Mouse (Mus musculus) layer of hippocampus, adult 8-10 months (tissue): Measurements from ENCODE around the gene Ak8. TPM values are rescaled to one million over a fixed set of nuclear protein-coding genes. Genes with fewer than 3 reads are reported as not detected.

Experiments
- DNase-seq, 2 experiments: peaks; one replicate each; pipeline ENCODE4 v3.0.0; 2022; ENCODE audit warnings: low spot score in 2 of 2
- total RNA-seq, 4 experiments: library from RNA; stranded (reverse); gene quantifications; 2 replicates each; pipeline ENCODE4 v1.2.4; 2022

Gene Ak8
- total RNA-seq, 4 experiments from 2014 or later: 0.82 to 2.4 (median 1.8) TPM

DNA sequence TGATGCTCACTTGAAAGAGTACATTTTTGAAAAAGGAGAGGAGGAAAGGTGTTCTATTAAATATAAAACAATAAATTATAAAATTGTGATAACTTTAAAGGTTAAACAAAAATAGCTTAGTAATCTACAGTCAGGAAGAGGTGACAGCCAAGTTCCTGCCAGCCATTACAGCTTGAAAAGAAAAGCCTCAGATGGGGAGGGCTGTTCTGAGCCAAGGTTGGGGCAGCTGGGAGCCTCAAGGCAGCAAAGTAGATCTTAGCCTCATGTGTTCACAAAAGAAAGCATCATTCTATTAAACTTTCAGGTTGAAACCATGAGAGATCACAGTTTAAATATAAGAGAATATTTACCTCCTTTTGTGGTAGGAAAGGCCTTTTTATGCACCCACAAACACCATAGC, 30.7 kb downstream of the Ak8 start:
- DNase-seq: no peak

DNA sequence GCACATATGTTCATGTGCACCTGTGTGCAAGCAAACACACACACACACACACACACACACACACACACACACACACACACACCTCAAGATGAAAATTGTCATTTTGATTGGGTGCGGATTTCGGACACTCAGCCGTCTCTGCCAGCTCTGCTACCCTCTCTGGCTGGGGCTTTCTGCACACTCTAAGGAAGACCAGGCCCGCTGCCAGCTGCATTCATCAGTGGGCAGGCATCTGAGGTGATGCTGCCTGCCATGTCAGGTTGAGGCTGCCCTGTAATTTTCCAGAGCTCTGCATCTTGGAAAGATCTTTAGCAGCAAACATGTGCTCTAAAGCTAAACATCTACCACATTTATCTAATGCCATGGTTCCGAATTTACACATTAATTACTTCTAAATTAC, 37.1 kb downstream of the Ak8 start:
- no peak for DNase-seq

DNA sequence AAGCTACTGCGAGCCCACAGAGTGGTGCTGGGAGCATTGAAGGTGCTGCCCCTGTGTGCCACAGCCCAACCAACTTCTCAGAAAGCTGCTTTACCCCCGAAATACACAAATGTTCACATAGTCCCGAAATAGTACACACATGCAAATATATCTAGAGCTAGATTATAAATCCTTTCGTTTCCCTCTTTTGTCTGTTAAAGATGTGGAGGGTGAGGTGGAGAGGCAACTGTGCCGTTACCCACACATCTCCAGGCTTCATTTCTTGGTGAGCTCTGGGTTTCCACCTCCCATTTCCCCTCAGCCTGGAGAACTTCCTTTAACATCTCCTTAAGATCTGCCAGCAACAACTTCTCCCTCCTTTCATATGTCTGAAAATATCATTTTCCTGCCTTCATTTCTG, 40.2 kb downstream of the Ak8 start:
- DNase-seq: no peak

- DNase-seq: no peak
Measured at GRCm38 (mm10) chr2:28742701-28743100, 42.7 kb downstream of the Ak8 start.

DNA sequence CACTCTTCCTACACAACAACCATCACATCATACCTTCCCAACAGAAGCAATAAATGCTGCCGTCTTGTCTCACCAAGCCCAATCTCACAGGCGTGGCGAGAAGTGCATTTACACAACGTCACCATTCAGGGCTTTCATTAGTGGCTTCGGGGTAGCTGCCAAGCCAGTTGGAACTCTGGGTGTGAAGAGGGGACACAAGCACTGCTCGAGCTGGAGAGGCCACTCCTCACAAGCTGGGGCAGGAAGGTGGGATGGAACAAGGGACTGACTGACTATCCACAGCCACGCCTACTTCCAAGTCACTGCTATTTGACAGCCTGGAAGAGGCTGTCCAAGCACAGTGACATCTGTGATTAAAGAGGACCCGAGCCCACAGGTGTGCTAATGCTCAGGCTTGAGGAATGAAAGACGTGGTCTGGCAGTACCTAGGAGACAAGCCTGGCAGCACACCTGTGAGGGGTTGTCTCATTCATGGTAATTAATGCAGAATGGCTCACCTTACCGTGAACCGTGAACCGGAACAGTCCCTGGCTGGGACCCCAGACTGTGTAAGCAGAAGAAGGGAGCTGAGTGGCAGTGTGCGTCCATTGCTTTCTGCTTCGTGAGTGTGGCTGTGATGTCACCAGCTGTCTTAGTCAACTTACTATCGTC, 46.8 kb downstream of the Ak8 start:
- DNase-seq: no peak

DNA sequence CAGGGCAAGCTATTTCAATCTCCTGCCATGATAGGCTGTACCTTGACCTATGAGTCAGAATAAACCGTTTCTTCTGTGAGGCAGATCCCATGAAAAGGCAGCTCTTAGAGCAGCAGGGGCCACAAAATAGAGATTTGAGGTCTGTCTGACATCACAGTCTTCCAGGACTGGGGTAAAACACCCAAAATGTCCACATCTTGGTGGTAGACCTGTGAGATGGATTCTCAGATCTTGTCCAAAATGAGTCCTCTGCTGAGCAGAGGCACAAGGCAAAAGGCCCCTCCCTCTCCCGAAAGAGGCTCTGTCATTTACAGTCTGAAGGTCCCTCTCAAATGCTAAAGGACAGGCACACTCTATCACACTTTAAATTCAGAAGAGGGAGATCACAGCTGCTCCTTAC, 47.7 kb downstream of the Ak8 start:
- DNase-seq: no peak

DNA sequence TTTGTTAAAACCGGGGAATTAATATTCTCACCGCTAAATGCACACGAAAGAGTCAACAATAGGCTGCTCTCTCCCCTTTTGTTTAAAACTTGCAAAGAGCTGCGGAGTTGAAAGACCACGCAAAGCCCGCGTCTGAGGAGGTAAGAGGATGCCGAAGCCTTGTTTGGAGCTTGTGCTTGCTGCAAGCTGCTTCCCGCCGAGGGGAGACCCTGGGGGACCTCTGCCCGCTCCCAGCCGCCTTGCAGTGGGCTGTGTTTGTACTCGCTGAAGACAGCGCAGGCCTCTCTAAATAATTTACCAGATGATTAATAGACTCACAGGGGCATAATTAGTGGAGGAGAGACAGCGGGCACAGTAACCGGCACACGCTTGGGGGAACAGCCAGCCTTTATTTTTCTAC, 51.2 kb downstream of the Ak8 start:
- no peak for DNase-seq

DNA sequence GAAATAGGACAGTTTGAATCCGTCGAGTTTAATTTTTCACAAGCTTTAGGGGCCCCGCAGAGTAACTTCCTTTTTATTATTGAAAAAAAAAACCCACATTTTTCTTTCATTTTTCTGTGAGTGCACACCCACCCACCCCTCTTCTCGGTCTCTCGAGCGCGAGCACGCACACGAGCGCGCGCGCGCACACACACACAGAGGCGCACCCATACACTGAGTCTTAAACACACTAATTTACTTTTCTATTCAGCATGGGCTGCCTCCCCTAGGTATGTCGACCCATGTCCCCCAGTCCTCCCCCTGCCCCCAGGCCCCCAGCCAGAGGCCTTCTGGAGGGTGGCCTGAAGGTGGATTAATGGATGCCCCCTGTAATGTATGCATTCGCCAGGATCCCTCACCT, 51.7 kb downstream of the Ak8 start:
- DNase-seq: no peak

DNA sequence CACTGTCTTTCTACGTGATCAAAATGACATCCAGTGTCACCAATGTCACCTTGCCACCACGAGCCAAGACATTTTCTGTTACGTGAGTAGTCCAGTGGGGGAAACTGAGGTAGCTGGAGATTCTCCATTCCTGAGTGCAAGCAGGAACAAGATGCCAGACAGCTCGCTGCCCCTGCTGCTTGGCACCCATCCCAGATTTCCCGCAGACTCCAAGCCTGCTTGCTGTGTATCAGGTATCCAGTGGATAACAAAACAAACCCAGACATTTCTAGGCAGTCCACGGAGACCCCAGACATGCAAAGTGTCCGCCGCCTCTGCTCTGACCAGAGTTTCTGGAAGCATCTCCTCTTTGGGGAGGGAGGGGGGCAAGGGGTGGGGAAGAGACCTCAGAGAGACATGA, 52.4 kb downstream of the Ak8 start:
- no peak for DNase-seq

DNA sequence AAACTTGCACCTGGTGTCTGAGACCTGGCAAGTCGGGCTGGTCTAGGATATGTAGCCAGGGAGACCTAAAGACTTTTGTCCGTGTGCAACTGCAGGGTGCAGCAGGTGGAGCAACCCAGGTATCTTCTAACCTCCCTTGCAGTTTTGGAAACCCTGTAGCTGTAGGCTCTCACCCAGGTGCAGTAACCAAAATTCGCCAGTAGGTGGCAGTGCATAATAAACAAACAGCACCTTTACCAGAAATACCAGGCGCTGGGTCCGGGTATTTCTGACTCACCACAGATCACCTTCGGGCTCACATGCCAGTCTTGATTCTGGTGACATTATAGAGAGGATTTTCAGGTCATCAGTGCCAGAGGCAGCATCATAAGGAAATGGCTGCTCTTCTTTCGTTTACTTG, 55.5 kb downstream of the Ak8 start:
- peak; percentile 55 to 87 for DNase-seq

GRCm38 (mm10) chr2:28756201-28756600, 56.2 kb downstream of the Ak8 start:
- peak in 1 of 2 experiments; percentile 21 for DNase-seq

DNA sequence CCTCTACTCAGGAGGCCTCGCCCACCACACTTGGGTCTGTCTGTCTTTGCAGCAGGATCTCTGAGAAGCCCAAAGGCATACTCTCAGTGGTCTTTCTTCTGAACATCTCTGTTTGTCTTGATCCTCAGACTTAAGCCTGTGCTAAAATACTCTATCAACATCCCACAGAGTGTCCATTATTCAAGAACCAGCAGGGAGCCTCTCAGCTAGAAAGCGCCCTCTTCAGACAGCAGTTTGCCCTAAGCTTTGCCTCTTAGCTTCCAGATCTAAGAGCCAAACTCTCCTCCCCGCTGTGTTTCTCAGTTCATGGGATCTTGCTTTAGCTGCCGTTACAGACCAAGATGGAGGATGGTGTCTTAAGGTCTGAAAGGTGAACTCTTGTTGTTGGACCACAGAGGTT, 59.5 kb downstream of the Ak8 start:
- no peak for DNase-seq

DNA sequence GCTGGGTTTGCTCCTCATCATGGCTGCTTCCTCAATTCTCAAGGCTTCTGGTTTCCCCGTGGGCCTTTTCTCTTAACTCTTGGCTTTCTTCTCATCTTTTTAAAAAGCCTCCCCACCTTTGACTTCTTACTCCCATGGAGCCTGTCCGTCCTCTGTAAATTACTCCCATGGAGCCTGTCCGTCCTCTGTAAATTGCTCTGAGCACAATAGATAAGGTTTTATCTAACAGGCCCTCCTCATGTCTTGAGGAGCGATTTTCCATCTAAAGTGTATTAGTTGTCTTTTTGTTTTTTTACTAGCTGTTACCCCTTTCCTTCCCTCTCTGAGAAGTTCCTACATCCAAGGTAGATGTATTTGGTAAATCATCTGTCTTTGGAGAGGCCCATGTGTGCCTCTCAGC, 66.6 kb downstream of the Ak8 start:
- no peak for DNase-seq

DNA sequence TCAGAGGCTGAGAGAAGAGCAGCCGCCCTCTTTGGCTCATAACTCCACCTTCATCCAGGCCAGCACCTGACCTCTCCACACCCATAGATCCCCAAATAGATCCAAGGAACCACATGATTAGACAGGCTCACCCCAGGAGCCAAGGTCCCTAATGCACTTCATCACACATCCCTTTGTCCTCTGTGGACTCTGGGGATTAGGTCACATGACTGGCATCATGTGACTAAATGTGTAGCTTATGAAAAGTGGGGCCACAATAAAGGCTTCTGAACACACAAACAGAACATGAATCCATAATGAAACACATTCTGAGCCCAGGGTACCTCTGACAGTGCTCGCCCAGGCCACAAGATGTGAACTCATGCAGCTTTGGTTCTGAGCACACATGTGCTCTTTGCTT, 67.1 kb downstream of the Ak8 start:
- DNase-seq: no peak

- DNase-seq: no peak
Measured at GRCm38 (mm10) chr2:28770697-28771096, 70.7 kb downstream of the Ak8 start.

GRCm38 (mm10) chr2:28774073-28774472, 74.1 kb downstream of the Ak8 start:
- DNase-seq: no peak

GRCm38 (mm10) chr2:28776728-28777127, 76.8 kb downstream of the Ak8 start:
- no peak for DNase-seq

DNA sequence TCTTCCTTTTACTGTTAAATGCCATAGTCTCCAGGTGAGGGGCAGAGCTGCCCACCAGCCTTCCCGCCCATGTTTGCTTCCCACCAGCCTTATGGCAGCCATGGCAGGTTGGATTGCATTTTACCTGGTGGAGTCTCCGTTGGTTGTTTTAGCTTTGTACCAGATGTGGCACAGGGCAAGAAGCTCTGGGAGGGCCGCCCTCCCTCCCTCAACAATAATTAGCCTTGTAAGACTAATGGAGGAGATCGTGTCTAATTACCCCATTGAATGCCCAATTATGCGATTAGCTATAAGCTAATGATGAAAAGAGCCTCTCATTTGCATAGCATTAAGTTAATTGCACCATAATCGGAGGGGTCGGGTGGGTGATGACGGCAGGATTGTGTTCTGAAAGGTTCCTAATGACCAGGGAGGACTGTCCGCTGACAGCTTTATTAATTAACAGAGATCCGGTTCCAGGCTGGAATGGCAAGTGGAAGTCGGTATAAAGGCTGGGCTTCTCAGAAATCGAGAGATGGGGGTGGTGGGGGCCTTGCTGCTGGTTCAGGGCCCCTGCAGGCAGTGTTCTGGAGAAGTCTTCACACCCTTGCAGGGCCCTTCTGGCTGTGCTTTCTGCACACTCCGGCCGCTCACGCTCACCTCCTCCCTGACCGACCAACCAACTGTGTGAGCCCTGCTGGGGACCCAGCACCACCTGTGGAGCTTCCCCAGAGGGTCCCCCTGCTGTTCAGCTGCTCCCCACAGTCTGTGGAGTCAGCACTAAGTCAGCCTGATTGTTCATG, 80.2 kb downstream of the Ak8 start:
- no peak for DNase-seq

DNA sequence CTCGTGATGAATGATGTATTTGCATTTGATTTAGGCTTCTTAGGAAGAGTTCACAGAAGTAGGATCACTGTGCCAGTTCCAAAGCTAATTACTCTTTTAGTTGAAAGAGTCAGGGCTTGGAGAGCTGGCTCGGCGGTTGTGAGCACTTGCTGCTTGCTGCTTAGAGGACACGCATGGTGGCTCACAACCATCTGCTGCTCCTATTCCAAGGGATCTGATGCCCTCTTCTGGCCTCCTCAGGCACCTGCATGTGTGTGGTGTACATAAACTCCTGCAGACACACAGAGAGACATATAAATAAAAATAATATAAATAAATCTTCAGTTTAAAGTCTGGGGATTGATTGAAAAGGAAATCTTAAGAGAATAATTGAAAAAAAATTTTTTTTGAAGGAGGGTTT, 81.3 kb downstream of the Ak8 start:
- DNase-seq: no peak

DNA sequence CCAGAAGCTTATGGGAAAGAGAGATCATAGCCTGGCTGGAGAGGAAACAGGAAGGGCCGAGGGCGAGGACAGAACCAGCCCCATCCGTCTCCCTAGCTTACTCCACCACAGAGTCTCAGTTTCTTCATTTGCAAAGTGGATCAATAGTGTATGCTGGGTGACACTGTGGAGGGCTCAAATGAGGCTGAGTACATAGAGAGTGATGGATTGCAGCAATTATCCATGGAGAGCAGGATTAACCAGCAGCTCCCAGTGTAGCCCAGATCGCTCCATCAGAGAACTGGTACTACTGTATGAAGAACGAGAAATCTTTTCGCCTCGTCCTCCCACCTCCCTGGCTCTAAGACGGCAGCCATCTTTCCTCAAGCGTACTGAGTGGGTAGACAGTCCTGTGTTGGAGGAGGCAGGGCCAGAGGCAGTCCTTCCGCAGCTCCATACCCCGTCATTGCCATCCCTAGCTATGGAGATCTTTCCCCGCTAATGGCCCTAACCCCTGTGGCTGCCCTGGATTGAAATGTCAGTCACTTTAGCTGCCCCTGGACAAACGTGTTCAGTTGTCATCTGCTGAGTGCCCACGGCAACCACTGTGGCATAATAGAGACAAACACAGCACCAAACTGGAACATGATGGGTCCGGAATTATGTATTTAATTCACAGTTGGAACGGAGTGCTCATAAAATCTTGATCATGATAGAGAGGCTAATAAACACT, 86.5 kb downstream of the Ak8 start:
- no peak for DNase-seq

GRCm38 (mm10) chr2:28787067-28787619, 87.2 kb downstream of the Ak8 start:
- no peak for DNase-seq

DNA sequence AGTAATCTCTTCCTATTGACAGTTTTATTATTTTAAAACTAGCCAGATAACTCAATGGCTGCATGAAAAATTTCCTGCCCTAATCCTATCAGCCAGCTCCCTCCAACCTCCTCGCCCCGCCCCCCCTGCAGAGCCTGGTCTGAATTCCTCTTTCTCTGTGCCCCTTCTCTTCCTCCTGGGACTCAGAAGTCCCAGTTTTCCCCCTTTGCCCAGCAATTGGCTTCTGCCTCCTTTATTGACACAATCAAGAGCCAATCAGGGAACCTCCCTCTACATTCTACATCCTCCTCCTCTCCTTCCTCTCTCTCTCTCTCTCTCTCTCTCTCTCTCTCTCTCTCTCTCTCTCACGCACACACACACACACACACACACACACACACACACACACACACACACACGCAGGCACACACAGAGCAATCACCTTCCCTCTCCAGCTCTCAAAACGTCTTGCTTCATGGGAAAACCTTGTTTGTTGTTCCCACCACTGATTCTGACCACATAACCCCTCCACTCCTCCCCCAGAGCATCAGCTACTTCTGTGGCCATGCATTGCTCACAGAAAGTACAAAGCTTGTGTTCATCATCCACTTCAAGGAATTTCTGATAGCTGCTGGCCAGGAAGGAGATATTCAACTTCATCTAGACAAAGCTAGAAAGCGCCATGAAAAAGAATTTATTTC, 93.1 kb downstream of the Ak8 start:
- no peak for DNase-seq
